Mouse (Mus musculus) midbrain, embryonic 15.5 days (tissue): ENCODE measurements around the gene Grasp. TPM values are rescaled to one million over a fixed set of nuclear protein-coding genes. Genes with fewer than 3 reads are reported as not detected.
A peak's percentile ranks its signal among the peaks of the same experiment; 100 is the strongest.

Experiments used
- ATAC-seq: fragments of 200-750 bp; cut with Nextera tagmentation; replicated peaks from 2 replicates; pipeline ENCODE4 v1.8.0; 2017; ENCODE audit warnings: moderate TSS enrichment
- H3K27ac ChIP-seq: fragments of 300-500 bp; sonication (generic); 2 replicates; pipeline ENCODE4 v1.5.1; 2015; ENCODE audit warnings: mild to moderate bottlenecking, inconsistent platforms
- H3K27me3 ChIP-seq: fragments of 300-500 bp; sonication (generic); replicated peaks from 2 replicates; pipeline ENCODE4 v1.6.1; 2015; ENCODE audit warnings: inconsistent platforms
- H3K36me3 ChIP-seq: fragments of 300-500 bp; sonication (generic); replicated peaks from 2 replicates; pipeline ENCODE4 v1.6.1; 2015; ENCODE audit warnings: inconsistent platforms
- H3K4me1 ChIP-seq: fragments of 300-500 bp; sonication (generic); 2 replicates; pipeline ENCODE4 v1.6.1; 2015; ENCODE audit warnings: inconsistent platforms
- H3K4me2 ChIP-seq: fragments of 300-500 bp; sonication (generic); 2 replicates; pipeline ENCODE4 v1.6.1; 2015; ENCODE audit warnings: inconsistent platforms, mild to moderate bottlenecking, moderate library complexity
- H3K4me3 ChIP-seq: fragments of 300-500 bp; sonication (generic); 2 replicates; pipeline ENCODE4 v1.5.1; 2015; ENCODE audit warnings: mild to moderate bottlenecking, inconsistent platforms
- H3K9ac ChIP-seq: fragments of 300-500 bp; sonication (generic); 2 replicates; pipeline ENCODE4 v1.6.1; 2015; ENCODE audit warnings: mild to moderate bottlenecking, inconsistent platforms
- H3K9me3 ChIP-seq: fragments of 300-500 bp; sonication (generic); 2 replicates; pipeline ENCODE4 v1.6.1; 2016; ENCODE audit warnings: inconsistent platforms
- WGBS: fragments of 180-500 bp; shearing (Covaris S2); methylation state at CpG from one replicate; pipeline ENCODE4 v1.1.7; 2015; ENCODE audit warnings: mixed read lengths; 5-methylcytosine and 5-hydroxymethylcytosine counted together
- microRNA-seq: library from miRNA; unstranded; fragments of <30 nt; microRNA quantifications from one replicate; pipeline ENCODE4, GENCODE M21; 2016
- polyA plus RNA-seq: library from polyadenylated mRNA; unstranded; fragments of >200 nt; fragmentation: Nextera tagmentation; extraction: Ambion mirVana; gene quantifications from 2 replicates; pipeline ENCODE4 v1.2.1, GENCODE M21; 2015

Gene Grasp
- polyA plus RNA-seq, 1 experiment from 2014 or later, result 1.3 TPM

- H3K4me3 ChIP-seq, result no peak overlapping the region
- 84% methylated on average over 6 of the region's 6 CpGs for WGBS
Measured at GRCm38 (mm10) chr15:101274380-101274779, 50.4 kb downstream of the Grasp start.

DNA sequence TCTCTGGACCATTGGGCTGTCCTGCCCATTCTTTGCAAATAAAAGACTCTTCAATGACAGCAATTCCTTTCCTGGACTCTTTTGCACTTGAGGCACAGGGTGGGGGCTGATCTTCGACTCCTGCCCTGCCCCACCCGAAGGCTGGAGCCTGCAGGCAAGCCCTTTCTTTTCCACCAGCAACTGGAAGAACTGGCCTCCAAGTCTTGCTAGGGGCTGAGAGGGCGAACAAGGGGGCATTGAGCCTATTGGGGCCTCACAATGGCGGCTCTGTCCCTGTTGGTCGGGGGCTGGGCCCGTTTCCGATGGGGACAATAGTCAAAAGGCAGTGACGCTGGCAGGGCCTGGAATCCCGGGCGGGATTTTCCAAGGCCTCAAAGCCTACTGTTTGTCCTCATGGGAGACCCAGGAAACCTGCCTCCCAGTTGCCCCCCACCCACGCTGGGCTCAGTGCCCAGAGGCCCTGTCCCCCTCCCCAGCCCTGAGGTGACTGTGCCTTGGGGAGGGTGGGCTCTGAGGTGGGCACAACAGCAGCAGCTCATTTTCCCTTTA lies 53.4 kb downstream of the Grasp start:
- Histone ChIP-seq H3K4me2 (no peak overlapping the region), H3K36me3 (peaks cover 6% of the 10 kb centered on the region; the same call in 1 of the 2 replicates), H3K27me3 (no peaks in the 10 kb centered on the region), H3K9ac (no peak overlapping the region), H3K27ac (no peak overlapping the region), H3K4me3 (no peak overlapping the region), H3K4me1 (0 out of 2 replicates have a peak, but pooled peaks cover 3% of the 10 kb centered on the region), H3K9me3 (no peaks in the 10 kb centered on the region)
- 11% methylated on average over 11 of the region's 11 CpGs for WGBS
- peak; percentile 50; the same call in 1 of the 2 replicates for ATAC-seq

More at GRCm38 (mm10) chr15:101274380-101274779, 50.4 kb downstream of the Grasp start:
- H3K27me3 ChIP-seq, result no peaks in the 10 kb centered on the region
- no peak overlapping the region for H3K9ac ChIP-seq
- H3K27ac ChIP-seq, result no peak overlapping the region
- no peak overlapping the region for H3K4me2 ChIP-seq
- no peak for ATAC-seq
- H3K4me1 ChIP-seq, result 0 out of 2 replicates have a peak, but pooled peaks cover 3% of the 10 kb centered on the region
- peaks cover 6% of the 10 kb centered on the region; the same call in 1 of the 2 replicates for H3K36me3 ChIP-seq
- no peaks in the 10 kb centered on the region for H3K9me3 ChIP-seq

DNA sequence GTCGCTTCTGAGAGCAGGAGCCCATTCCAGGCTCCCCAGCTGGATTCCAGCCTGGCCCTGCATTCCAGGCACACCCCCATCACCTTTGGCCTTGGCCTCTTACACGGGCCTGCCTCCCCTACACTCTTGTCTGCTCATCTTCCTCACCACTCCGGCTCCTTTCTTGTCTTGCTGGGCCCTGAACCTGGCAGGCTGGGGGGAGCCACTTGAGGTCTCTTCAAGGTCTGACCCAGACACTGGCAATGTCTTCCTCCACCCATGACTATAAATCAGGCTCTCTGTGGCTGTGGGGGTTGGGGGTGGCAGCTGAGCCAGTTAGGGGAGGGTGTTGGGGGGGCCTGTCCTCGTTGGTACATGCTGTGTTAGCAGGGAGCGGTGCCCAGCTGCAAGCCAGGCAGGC lies 54.6 kb downstream of the Grasp start:
- H3K9me3 ChIP-seq, result no peaks in the 10 kb centered on the region
- no peak overlapping the region for H3K9ac ChIP-seq
- H3K27me3 ChIP-seq, result no peaks in the 10 kb centered on the region
- no peak for ATAC-seq
- H3K4me3 ChIP-seq, result no peak overlapping the region
- H3K36me3 ChIP-seq, result no peaks in the 10 kb centered on the region
- no peak overlapping the region for H3K4me2 ChIP-seq
- peaks cover 10% of the 10 kb centered on the region; the same call in 1 of the 2 replicates for H3K4me1 ChIP-seq
- 56% methylated on average over 5 of the region's 5 CpGs for WGBS
- H3K27ac ChIP-seq, result no peak overlapping the region

DNA sequence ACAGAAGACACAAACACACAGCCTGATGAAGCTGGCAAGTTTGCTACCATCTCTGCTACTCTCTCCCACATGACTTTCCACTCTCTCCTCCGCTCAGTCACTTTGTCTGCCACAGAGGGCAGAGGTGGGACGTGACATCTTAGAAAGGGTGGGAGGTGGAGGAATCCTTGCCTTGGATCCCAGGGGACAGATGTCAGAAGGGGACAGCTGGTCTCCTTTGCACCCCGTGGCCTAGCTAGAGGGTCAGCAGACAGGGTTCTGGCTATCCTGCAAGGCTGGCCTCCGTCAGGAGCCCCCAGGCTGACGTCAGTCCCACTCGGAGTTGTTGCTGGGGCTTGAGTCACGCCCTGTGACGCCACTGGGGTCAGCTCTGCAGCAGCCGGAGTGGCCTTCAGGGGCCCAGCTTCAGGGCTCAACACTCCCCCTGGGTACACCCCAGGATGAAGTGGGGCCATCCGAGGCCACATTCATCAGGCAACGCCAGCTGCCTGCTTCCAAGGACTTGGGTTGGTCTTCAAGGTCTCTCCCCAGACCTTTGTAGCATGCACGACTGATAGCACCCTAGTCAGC lies 55.5 kb downstream of the Grasp start:
- ATAC-seq, result no peak
- no peak overlapping the region for H3K4me2 ChIP-seq
- H3K36me3 ChIP-seq, result no peaks in the 10 kb centered on the region
- 67% methylated on average over 12 of the region's 12 CpGs for WGBS
- no peak overlapping the region for H3K9ac ChIP-seq
- no peak overlapping the region for H3K4me3 ChIP-seq
- no peak overlapping the region for H3K27ac ChIP-seq
- H3K27me3 ChIP-seq, result no peaks in the 10 kb centered on the region
- peaks cover 11% of the 10 kb centered on the region; the same call in 1 of the 2 replicates for H3K4me1 ChIP-seq
- H3K9me3 ChIP-seq, result no peaks in the 10 kb centered on the region

Small RNAs within 50 kb of the gene (microRNA-seq; reads per million reads assigned to microRNA genes)
- 0.74 reads per million for gene Mir6962

Other genes with a start within 250 kb of the Grasp start
- gene Gm47841, start 176.8 kb upstream of the Grasp start, polyA plus RNA-seq, result not detected in 2 replicates
- 0.09 TPM in 1 of 2 replicates, not detected in the other for gene Fignl2, start 145.6 kb upstream of the Grasp start, polyA plus RNA-seq
- gene Ankrd33, start 108.4 kb upstream of the Grasp start, polyA plus RNA-seq, result not detected in 2 replicates
- gene Acvrl1, start 95.7 kb upstream of the Grasp start, polyA plus RNA-seq, result 8.6 and 8.7 TPM in 2 replicates
- 23.3 and 24.9 TPM in 2 replicates for gene Acvr1b, start 50.1 kb upstream of the Grasp start, polyA plus RNA-seq
- 4.2 and 4.9 TPM in 2 replicates for gene Nr4a1, start 30.1 kb downstream of the Grasp start, polyA plus RNA-seq
- gene Atg101, start 60.1 kb downstream of the Grasp start, polyA plus RNA-seq, result 83.9 and 84.3 TPM in 2 replicates
- 0.28 and 0.45 TPM in 2 replicates for gene 6030408B16Rik, start 69.0 kb downstream of the Grasp start, polyA plus RNA-seq
- 0.09 and 0.23 TPM in 2 replicates for gene Krt80, start 146.0 kb downstream of the Grasp start, polyA plus RNA-seq
- gene Krt7, start 186.9 kb downstream of the Grasp start, polyA plus RNA-seq, result 0.52 and 0.62 TPM in 2 replicates
- 0.40 and 0.83 TPM in 2 replicates for gene Krt87, start 214.6 kb downstream of the Grasp start, polyA plus RNA-seq
- not detected in 2 replicates for gene Krt88, start 223.6 kb downstream of the Grasp start, polyA plus RNA-seq
- gene Krt81, start 239.6 kb downstream of the Grasp start, polyA plus RNA-seq, result 0.12 TPM in 1 of 2 replicates, not detected in the other
- 0.17 TPM in 1 of 2 replicates, not detected in the other for gene Krt86, start 249.3 kb downstream of the Grasp start, polyA plus RNA-seq